Mouse (Mus musculus): Measurements from ENCODE around the gene Gm13691.
"Not testable (repeated sequence)": the region's sequence is repeated elsewhere in the genome, so short reads cannot be mapped to it uniquely, and the experiment has no call there.

- not testable (repeated sequence) for TF ChIP-seq CTCF (IDR thresholded peaks at IDR 0.05; ENCODE audit: low read depth, low read length); POLR2A (IDR thresholded peaks at IDR 0.05; ENCODE audit: extremely low read depth, insufficient read depth, low read length)
Measured at GRCm38 (mm10) chr2:83994526-83994925, 4.2 kb downstream of the Gm13691 start.
